Mouse (Mus musculus) cerebellum, adult 11-12 months (tissue): ENCODE measurements around the gene Dedd.
"Not testable (repeated sequence)": the region's sequence is repeated elsewhere in the genome, so short reads cannot be mapped to it uniquely, and the experiment has no call there.

Experiments used
- DNase-seq: peaks from one replicate; pipeline ENCODE4 v3.0.0; 2022

Dedd gene

DNA sequence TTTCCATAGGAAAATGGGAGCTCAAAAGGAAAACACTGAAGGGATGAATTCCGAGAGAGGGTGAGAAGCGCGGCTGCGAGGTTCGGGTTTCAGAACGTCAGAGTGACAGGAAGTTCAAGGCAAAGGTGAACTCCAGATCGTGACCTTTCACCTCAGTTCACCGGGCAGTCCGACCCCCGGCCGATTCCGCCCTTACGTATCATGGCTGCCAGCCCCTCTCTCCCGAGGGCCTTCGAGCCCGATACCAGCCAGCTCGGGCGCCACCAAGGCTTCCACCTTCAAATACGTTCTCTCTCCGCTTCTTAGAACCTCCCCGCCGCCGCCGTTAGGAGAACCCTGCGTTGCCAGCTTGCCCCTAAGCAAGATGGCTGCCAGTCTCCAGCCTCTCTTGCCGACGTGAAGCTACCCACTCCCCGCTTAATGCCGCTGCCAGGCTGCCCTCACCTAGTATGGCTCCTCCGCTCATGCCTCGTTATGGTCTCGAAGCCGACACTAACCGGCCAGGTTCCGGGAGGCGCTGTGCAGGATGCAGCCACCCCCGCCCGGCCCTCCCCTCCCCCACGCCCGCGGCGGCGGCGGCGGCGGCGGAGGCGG lies at the start of gene Dedd:
Gene Dedd (plus strand): TSS at position 307 of the 594 bp plus-strand sequence.
- peak; percentile 97 for DNase-seq

DNA sequence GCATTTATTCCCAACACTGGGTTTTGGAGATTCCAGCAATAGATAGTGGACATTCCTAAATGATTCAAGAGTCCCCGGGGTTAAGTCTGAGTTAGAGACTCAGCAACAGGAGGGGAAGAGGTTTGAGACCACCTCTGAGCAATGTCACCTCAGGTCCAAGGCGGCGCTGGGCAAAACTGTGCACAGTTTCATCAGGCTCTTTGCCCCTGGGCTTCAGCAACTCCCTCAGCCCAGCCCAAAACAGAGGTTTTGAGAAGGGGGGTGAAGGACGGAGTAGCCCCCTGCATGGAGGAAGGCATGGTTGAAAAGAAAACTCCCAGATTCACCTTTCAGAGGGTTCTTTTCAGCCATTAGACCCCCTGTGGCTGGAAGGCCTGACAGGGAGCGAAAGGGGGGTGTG lies 49.2 kb upstream of the Dedd start:
- DNase-seq = peak; percentile 33

DNA sequence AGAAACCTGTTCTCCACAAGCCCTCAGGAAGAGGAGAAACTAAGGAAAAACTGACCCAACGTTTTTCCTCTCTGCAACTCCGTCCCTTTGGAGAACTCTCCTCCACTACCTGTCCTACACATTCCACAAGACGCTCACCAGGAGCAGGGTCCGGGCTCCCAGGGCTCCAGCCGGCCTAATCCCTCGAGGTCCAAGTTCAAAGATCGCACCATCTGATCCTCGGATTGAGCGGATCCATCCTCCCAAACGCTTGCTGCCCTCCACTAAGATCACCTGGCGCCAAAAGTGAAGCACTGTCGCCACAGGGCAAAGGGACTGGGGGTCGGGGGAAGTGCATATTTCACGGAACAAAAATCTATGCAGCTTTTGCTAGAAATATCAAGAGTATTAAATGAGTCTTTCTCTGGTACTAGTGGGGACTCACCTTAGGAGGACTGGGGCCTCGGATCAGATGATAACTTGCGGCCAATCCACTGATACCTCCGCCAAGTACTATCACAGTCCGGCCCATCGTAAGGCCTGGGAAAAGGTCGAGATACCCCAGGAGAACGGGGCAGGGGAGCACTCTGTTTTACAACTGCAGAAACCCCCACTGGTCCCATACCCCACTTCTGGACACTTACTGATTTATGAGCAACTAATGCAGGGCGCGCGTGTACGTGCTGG lies 48.6 kb upstream of the Dedd start:
- peak; percentile 39 for DNase-seq

DNA sequence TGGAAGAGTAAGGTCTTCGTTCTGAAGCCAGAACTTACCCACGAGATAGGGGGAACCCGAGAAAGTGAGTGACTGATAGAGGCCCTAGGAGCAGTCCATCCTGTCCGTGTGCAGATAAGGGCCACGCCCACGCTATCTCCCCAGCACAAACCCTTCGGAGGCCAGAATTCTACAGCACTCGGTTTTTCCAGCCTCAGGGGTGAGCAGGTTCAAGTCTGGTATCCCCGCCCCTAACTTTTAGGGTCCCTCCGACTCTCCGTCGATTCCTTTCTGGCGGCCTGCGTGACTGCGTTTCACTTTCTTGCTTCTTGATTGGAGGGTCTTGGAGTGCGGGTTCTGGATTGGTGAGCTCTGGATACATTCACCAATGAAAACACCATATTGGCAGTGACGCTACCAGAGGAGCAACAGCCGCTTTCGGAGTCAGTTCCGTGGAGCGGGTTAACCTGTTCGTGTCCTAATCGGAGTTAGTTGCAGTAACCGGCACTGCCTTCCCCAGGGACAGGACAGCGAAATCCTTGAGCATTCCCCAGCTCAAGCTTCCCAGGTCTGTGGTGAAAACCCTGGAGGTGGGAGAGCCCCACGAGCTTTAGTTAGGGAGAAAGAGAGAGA lies 47.9 kb upstream of the Dedd start, which contains the start of gene Ppox:
Gene Ppox (minus strand): TSS at position 271 of the 612 bp plus-strand sequence.
- DNase-seq = peak; percentile 94

DNA sequence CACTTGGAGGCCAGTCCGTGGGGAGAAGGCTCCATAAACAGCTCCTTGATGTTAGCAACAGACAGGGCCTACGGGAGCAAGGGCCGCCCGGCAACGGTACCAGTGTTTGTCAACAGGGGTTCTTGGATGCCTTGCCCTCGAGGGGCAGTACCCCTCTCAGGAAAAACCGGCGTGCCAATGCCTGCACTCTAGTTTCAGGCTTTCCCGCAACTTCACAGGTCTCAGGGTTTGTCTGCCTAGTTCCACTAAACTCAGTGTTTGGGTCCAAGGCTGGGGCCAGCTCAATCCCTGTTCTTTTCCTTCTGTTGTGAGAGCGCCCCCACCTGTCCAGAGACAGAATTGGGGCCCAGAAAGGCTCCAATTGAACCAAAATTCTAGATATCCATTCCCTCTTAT lies 47.4 kb upstream of the Dedd start:
- peak; percentile 72 for DNase-seq

DNA sequence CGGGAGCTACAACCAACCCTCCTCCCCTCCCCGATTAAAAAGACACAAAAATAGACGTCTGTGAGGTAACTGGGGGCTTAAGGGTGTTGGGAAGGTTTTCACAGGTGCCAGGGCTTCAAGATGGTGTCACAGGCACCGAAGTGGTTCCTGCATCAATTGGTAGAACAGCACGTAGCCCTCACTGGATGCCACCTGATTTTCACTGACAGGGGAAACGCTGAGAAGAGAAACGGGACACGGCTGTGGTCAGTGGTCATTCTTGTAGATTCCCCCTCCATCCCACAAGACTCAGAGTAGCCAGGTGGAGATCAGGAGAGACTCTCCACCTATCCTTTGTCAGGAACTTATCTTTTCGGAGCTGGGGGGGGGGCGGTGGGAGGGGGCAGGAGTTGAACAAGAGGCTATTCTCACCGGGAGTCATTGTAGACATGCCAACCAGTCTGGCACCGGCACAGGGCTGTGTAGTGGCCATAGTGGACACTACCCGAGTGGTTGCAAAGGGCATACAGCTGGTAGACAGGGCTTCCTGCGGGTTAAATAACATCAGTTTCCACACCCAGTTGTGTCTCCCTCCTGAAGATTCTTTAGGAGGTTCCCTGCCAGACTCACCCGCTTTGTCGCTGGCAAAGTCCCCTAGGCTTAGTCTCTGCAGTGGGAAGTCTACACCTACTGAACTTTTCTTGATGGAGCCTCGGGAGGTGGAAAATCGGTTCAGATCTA lies 46.7 kb upstream of the Dedd start:
- peak; percentile 52 for DNase-seq

DNA sequence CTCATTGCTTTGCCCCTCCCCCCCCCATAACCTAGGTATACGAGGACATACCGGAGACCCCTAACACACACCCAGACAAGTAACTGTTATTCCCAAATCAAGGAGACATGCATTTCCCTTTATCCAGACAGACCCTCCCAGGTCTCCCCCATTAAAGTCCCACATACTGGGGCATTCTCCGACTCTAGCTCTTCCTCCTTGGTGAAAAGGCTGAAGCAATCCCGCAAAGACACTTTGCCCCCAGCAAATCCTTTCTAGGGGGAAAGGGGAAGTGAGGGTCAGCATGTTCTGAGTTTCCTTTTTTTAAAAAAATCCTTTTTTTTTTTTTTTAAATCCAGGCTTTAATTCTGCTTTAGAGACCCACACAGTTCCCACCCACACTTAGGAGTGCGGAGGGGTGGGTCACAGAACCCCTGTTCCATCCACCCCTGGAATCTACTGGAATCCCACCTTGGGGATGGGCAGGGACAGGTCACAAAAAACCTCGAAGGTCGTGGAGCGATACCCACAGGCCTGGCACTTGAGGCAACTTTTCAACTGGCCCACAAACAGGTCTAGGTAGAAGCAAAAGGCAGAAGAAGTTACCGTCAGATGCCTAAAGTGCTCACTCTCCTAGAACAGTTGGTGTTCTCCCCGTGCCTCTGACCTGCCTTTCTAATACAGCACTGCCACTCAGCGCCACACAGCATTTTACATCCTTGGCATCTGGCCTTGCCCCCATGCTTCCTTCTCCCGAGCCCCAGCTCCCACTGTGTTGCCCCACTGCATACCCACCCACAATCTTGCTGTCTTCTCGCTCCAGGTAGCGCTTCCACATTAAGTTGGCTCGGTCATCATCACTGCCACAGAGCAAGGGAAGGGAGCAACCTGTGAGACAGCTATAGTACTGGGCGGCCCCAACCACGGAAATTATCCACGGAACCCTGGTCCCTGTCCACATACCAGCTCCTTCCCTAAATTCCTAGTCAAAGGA lies 45.5 kb upstream of the Dedd start:
- DNase-seq = peak; percentile 34

DNA sequence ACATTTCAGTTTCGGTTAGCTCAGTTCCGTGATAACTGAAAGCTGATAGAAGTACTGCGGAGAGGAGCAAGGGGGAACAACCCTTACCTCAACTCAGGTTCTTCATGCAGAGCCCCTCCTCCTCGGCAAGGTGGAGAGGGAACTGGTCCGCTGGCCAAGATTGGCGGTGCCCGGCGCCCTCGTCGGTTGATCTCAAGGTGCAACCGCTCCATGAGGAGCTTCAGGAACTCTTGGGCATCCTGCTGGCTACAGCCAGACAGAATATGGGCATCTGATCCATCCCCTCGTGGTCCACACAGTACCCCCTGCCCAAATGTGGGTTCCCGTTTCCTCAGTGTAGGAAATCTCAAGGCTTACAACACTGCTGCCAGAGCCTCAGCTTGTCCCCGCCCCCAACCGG lies 44.5 kb upstream of the Dedd start:
- peak; percentile 28 for DNase-seq

DNA sequence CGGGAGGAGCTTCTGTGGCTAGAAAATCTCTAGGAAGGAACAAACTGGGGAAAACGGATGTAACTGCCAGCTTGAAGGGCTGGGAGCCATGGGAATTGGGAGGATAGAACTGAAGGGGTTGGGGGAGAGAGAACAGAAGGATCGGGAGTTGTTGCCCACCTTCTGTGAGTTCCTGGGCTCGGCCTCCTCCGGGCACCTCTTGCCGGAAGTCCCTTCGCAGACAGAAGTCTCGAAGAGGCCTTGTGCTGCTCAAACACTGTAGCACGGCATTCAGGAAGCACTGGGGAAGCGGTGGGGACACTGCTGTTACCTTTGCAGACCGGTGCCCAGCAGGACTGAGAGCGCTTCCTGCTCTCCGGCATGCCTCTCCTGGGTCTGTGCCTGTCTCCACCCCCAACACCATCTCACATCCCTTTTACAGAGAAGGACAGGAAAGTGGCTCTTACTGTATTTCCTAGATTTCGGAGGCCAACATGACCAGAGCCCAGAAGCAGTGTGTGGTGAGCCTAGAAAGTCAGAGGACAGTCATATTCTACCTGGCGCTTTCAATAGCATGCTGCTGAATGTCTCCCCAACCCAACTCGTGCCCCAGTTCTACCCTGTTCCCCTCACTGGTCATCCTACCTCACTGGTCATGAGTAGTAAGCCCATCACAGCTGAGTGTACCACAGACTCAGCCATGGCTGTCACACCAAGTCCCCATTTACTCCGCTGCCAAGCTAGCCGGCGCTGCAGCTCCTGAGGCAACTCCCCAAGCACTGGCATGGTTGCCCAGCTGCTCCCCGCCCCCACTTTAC lies 43.7 kb upstream of the Dedd start:
- peak; percentile 23 for DNase-seq

DNA sequence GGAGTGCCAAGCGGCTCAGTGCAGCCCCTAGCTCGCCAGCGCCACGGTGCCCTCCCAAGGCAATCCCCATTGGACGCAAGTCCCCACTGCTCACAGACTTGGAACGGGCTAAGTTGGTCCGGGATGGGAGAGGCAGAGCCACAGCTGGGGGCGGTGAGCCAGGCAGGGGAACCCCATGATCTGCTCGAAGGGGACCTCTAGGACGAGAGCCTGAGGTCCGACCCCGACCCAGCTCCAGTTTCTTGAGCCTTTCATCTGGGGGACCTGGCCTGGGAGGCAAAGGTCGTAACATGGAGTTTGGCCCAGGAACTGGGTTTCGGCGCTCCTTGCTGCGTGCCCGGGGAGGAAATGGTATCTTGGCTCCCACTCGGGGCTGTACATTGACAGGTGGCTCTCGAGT lies 42.4 kb upstream of the Dedd start:
- peak; percentile 66 for DNase-seq

DNA sequence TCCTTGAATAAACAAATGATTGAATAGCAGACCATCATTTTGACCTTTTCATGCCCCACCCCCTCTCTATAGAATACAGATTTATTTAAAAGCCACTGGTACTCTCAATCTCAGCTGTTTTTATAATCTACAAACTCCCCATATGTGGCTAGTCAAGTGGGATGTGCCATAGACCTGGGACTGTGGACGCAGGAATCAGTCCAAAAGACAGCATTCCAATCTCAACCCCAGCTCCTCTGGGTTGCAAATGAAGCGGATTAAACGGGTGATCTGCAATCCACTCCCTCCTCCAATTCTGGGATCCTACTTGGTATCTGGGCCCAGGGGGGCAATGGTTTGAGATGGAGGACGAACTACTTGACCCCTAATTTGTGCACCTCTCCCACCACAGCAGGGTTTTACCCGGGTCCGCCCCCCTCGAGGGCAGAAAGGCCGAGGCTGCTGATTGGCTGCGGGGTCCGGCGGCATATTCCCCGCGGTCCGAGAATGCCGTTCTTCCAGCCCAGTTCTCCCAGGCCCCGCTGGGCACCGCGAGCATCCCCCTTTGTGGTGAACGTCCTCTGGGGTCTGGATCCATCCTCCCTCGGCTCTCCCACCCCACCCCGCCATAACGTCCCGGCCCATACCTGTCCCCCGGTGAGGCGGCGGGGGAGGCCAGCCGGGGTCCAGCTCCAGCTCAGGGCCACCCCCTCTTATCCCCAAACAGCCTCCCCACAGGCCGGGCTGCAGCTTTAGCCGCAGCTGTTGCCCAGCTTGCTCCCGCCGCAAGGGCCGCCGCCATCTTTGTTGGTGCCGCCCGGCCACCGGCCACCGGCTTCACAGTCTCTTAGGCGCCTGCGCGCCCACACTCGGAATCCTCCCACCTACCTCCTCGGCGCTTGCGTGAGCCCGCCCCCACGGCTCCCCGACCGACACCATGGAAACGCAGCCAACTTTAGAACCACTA lies 41.5 kb upstream of the Dedd start, which contains the start of gene Usp21:
Gene Usp21 (minus strand): TSS at position 856 of the 946 bp plus-strand sequence.
- DNase-seq = peak; percentile 95

DNA sequence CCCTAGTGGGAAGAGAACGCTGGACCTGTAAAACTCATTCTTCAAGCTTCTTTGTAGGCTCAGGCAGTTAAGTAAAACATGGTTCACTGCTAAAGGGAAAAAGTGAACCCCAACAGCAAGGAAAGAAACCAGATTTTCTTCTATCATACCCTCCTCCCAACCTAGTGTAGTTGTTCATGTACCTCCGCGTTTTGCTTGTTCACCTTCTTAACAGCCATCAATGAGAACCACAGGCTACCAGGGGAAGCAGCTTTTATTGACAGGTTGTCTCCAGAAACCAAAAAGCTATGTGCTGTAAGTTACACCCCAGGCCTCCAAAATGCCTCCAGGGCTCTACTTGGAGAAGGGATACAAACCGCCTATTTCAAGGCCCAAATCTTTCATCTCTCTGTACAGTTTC lies 40.6 kb upstream of the Dedd start:
- DNase-seq = peak; percentile 26

DNA sequence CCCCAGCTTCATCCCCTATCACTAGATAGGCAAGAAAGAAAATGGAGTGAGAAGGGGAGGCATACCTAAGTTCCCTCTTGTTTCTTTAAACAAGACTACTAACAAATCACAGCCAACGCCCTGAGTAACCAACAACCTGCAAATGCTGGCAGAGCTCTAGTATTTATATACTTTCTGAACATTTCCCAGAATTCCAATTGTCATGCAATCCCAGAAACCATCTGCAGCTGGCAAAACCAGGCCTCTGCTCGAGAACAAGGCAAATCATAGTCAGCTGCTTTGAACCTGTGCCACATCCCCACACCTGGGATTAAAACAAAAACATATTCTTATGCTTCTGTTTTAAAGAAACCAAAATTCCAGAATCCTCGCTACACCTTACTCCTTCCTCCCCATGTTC lies 35.6 kb upstream of the Dedd start:
- no peak for DNase-seq

DNA sequence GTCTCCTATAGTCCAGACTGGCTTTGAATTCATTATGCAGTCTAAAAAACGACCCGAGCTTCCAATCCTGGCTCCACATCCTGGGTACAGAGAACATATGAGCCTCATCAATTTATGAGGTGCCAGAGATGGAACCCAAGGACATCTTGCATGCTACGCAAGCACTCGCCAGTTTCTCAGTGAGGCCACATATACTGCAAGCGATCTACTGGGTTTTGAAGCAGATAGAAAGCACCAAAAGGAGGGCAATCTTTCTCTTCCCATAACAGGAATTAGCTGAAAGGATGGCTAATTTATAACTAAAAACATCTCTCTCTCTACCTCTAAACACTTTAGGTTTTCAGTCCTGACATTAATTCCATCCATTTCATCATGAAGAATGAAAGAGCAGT lies 35.0 kb upstream of the Dedd start:
- no peak for DNase-seq

DNA sequence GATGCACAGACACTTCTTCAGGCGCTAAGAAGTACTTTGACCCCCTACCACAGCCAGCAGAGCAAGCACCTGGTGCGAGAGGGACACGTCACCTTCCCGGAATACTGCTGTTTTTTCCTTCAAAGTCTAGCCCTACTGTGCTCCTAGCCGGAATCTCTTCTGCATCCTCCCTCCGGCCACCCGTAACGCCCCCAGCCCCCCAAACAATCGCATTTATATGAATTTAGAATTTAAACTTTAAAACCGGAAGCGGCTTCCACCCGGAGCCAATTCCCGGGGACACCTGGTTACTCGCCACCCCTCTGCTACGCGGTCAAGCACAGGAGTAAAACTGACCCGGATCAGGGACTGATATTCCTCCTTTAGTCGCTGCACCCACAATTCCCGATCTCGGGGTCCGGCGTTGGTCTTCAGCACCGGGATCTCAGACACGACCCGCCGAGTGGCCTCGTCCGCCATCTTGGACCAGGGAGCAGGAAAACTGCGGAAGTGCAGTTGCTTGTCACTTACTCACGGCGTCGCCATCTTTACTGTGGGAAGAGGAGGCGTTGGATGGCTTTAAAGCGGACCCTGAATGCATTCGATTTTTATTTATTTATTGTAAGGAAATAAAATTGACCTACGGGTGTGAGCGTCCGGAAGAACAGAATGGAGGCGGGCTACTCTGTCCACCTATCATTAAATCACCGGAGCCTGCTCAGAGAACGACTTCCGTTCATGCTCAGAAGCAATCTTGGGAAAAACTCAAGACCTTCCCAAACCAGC lies 34.5 kb upstream of the Dedd start, which contains the start of gene Ufc1:
Gene Ufc1 (minus strand): TSS at position 727 of the 765 bp plus-strand sequence.
- peak; percentile 88 for DNase-seq

DNA sequence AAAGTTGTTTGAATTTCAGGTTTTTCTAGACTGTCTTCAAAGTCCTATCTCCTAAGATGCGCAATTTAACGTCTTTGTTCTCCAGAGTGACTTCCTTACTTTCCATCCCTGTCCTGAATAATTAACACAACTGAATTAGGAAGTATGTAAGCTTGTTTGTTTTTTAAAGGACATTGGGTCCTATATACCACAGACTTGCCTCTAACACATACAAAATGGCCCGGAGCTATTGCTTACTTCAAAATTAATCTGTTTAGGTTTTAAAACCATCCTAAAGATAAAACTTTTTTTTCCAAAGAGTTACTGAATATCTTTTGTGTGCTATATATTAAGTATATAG lies 33.9 kb upstream of the Dedd start:
- DNase-seq = no peak

DNA sequence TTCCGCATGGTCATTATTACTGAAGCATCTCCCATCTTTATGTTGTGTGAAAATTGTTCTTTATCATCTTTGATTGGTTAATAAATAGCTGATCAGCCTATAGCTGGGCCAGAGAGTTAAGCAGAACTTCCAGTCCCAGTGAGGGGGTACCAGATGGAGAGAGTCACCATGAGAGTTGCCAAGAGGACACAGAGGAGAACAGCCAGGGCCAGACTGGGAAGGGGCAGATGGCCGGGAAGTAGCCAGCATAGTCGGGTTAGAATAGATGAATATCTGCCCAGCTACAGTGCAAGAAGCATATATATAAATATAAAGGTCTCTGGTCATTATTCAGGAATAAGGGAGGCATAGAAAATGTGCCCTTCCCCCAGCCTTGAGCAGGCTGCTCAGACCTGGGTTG lies 30.7 kb upstream of the Dedd start:
- DNase-seq = no peak

DNA sequence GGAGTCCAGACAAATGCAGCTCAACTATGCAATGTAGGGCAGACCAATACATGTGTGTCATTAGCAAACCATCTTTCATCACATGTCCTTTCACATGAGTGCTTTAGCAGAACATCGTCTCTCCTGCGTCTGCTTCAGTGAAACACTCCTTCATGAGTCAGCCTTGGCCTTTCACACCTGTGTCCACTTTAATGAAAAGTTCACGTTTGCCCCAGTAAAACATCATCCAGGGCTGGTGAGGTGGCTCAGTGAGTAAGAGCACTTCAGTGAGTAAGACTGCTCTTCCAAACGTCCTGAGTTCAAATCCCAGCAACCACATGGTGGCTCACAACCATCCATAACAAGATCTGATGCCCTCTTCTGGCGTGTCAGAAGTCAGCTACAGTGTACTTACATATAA lies 22.8 kb upstream of the Dedd start:
- DNase-seq = not testable (repeated sequence)

DNA sequence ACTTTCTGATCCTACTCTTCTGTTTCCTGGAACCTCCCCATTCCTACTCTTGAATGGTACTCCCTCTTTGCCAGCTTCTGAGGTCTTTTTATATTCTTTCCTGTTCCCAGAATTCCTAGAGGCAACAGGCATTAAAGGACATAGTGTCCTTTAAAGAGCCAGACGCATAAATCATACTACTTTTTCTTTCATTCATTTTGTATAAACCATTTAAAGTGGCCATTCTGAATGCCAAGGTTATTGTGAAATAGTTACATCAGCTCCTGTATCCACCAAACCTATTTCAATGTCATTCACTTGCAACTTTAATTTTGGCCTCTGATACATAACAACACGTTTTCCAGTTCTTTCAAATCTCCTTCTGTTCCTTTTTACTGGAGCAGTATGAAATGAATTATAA lies 19.6 kb upstream of the Dedd start:
- DNase-seq = no peak

DNA sequence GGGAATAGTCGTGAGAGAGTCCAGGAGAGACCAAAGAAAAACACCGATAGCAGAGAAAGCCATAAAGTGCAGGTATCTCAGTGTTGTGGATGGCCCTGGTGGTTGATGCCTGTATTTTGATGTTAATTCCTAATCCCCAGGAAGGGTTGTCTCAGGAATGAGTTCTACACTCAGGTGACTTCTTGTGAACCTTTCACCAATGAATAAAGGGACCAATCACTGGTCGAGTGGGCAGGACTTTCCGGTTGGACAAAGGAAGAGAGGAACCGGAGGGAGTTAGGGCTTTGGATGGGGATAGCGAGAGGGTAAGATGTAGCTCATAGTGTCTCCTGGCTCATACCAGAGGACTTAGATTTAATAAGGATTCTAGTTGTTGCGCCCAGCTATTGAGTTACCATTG lies 9.2 kb upstream of the Dedd start:
- no peak for DNase-seq
